Mouse (Mus musculus): ENCODE results near the gene Ebf4. TPM values are rescaled to one million over a fixed set of nuclear protein-coding genes. Genes with fewer than 3 reads are reported as not detected.
"Not testable (repeated sequence)": the region's sequence is repeated elsewhere in the genome, so short reads cannot be mapped to it uniquely, and the experiment has no call there.

Ebf4 gene
- total RNA-seq, 2 experiments from 2014 or later, result 2.1 to 2.7 TPM

- no peak for DNase-seq (ENCODE audit: low spot score in 2 of 2)
Observed at GRCm38 (mm10) chr2:130294218-130294935, 592 bp upstream of the Ebf4 start.

- DNase-seq (ENCODE audit: low spot score in 2 of 2), result peak; percentile 39 to 46
Observed at GRCm38 (mm10) chr2:130295331-130296133, 563 bp downstream of the Ebf4 start.

- no peak for DNase-seq (ENCODE audit: low spot score in 2 of 2)
Observed at GRCm38 (mm10) chr2:130296134-130296745, 1.3 kb downstream of the Ebf4 start.

- DNase-seq (ENCODE audit: low spot score in 2 of 2), result no peak
Observed at GRCm38 (mm10) chr2:130297580-130297979, 2.6 kb downstream of the Ebf4 start.

- DNase-seq (ENCODE audit: low spot score in 2 of 2), result no peak
Observed at GRCm38 (mm10) chr2:130303014-130303413, 8.0 kb downstream of the Ebf4 start.

GRCm38 (mm10) chr2:130327057-130327456 is 32.1 kb downstream of the Ebf4 start:
- DNase-seq (ENCODE audit: low spot score in 2 of 2), result no peak

GRCm38 (mm10) chr2:130329502-130329901 is 34.5 kb downstream of the Ebf4 start:
- no peak for DNase-seq (ENCODE audit: low spot score in 2 of 2)

- DNase-seq (ENCODE audit: low spot score in 2 of 2), result no peak
Observed at GRCm38 (mm10) chr2:130335112-130335511, 40.1 kb downstream of the Ebf4 start.

GRCm38 (mm10) chr2:130340464-130341219 is 45.7 kb downstream of the Ebf4 start:
- no peak for DNase-seq (ENCODE audit: low spot score in 2 of 2)

- DNase-seq (ENCODE audit: low spot score in 2 of 2), result no peak
Observed at GRCm38 (mm10) chr2:130341220-130341580, 46.2 kb downstream of the Ebf4 start.

GRCm38 (mm10) chr2:130350376-130350775 is 55.4 kb downstream of the Ebf4 start:
- DNase-seq (ENCODE audit: low spot score in 2 of 2), result no peak

GRCm38 (mm10) chr2:130351758-130352339 is 56.9 kb downstream of the Ebf4 start:
- DNase-seq (ENCODE audit: low spot score in 2 of 2), result no peak

- no peak for DNase-seq (ENCODE audit: low spot score in 2 of 2)
Observed at GRCm38 (mm10) chr2:130353411-130353810, 58.4 kb downstream of the Ebf4 start.

GRCm38 (mm10) chr2:130353889-130354288 is 58.9 kb downstream of the Ebf4 start:
- no peak for DNase-seq (ENCODE audit: low spot score in 2 of 2)

- DNase-seq (ENCODE audit: low spot score in 2 of 2), result no peak
Observed at GRCm38 (mm10) chr2:130357551-130357950, 62.6 kb downstream of the Ebf4 start.

- DNase-seq (ENCODE audit: low spot score in 2 of 2), result no peak
Observed at GRCm38 (mm10) chr2:130358852-130359251, 63.9 kb downstream of the Ebf4 start.

GRCm38 (mm10) chr2:130362511-130363026 is 67.6 kb downstream of the Ebf4 start:
- DNase-seq (ENCODE audit: low spot score in 2 of 2), result peak in 1 of 2 experiments; percentile 47

GRCm38 (mm10) chr2:130365211-130366094 is 70.5 kb downstream of the Ebf4 start:
- no peak for DNase-seq (ENCODE audit: low spot score in 2 of 2)

GRCm38 (mm10) chr2:130367386-130367785 is 72.4 kb downstream of the Ebf4 start:
- no peak for DNase-seq (ENCODE audit: low spot score in 2 of 2)

GRCm38 (mm10) chr2:130373026-130373425 is 78.1 kb downstream of the Ebf4 start:
- not testable (repeated sequence) for DNase-seq (ENCODE audit: low spot score in 2 of 2)
